Comparison of ENCODE assay signal across 11 mouse cellular contexts in genomic region chr11:74468195-74468594, GRCm38 (mm10).
DNase-seq lines count a peak whose midpoint lies in the region; ATAC-seq and TF ChIP-seq lines count a peak whose summit lies in the region.
"Had no signal": no experiment of that assay in that cellular context is flagged by ENCODE, and none has a peak within 500 bp of the region (broad histone marks: within the 10 kb centered on the region; RNA-seq: fewer than 3 reads in every experiment).

No protein-coding gene starts in this region.

- TF ChIP-seq POLR2A in thymus, adult 2 months (IDR thresholded peaks at IDR 0.05; ENCODE audit: control insufficient read depth, extremely low read depth, insufficient read depth, low read length, poor library complexity), result no peak

- no peak overlapping the region for H3K4me3 ChIP-seq in midbrain, embryonic 10.5 days
- no peak overlapping the region for H3K4me3 ChIP-seq in thymus, adult 2 months (ENCODE audit: control insufficient read depth, insufficient read depth, low read length)
- H3K4me3 ChIP-seq: heart, adult 2 months had no signal

- H3K36me3 ChIP-seq in midbrain, embryonic 10.5 days, result no peaks in the 10 kb centered on the region
- no peaks in the 10 kb centered on the region for H3K36me3 ChIP-seq in thymus, adult 2 months (ENCODE audit: control insufficient read depth, insufficient read depth, low read length)

- no peak for TF ChIP-seq CTCF in thymus, adult 2 months (IDR thresholded peaks at IDR 0.05; ENCODE audit: borderline replicate concordance, control insufficient read depth, extremely low read depth, insufficient read depth, low read length, poor library complexity)

- ATAC-seq in activated CD4-positive, CD25-positive, alpha-beta regulatory T cell, adult 4 months, result no peak

- WGBS in midbrain, embryonic 10.5 days, result 56% methylated on average over 6 of the region's 6 CpGs
- 97% methylated on average over 6 of the region's 6 CpGs for WGBS in thymus, adult 2 months

- H3K4me1 ChIP-seq in midbrain, embryonic 10.5 days, result peaks cover 30% of the 10 kb centered on the region
- H3K4me1 ChIP-seq in thymus, adult 2 months (replicated peaks; ENCODE audit: control insufficient read depth, insufficient read depth, low read length), result no peaks in the 10 kb centered on the region

- H3K9me3 ChIP-seq in midbrain, embryonic 10.5 days (replicated peaks), result no peaks in the 10 kb centered on the region

- H3K27ac ChIP-seq in midbrain, embryonic 10.5 days (replicated peaks), result peak overlapping the region; percentile 38; the same call in 1 of the 2 replicates
- no peak overlapping the region for H3K27ac ChIP-seq in thymus, adult 2 months (ENCODE audit: control insufficient read depth, insufficient read depth, low read length)
- H3K27ac ChIP-seq: heart, adult 2 months had no signal

- H3K27me3 ChIP-seq in midbrain, embryonic 10.5 days (ENCODE audit: low read depth, poor library complexity, severe bottlenecking), result no peaks in the 10 kb centered on the region
- no peaks in the 10 kb centered on the region for H3K27me3 ChIP-seq in thymus, adult 2 months (ENCODE audit: control insufficient read depth, insufficient read depth, low read length)

- peak; percentile 15 for DNase-seq in adrenal gland, postnatal 10 days
- DNase-seq in adrenal gland, adult 8-10 months, result no peak
- peak; percentile 11 for DNase-seq in ovary, postnatal 36 days (ENCODE audit: low spot score)
- no peak for DNase-seq in ovary, postnatal 14 days (ENCODE audit: low spot score)
- DNase-seq in midbrain, embryonic 10.5 days (ENCODE audit: low spot score), result peak; percentile 37
- no peak for DNase-seq in spleen, adult 12 weeks (ENCODE audit: low spot score)
- no peak for DNase-seq in thymus, adult 2 months
- DNase-seq: layer of hippocampus, adult 9-11 months; lung, adult 2 months had no signal

Comparison
In these comparisons a context has a peak if more than half of its experiments do, and no peak if none do; other contexts are left out.
1. DNase-seq: peak in adrenal gland, postnatal 10 days (single experiment), ovary, postnatal 36 days (single experiment) and midbrain, embryonic 10.5 days (single experiment); none in adrenal gland, adult 8-10 months (single experiment), ovary, postnatal 14 days (single experiment), spleen, adult 12 weeks (single experiment) and thymus, adult 2 months (single experiment).